Comparison of ENCODE assay signal across 8 mouse cellular contexts in the genomic region with DNA sequence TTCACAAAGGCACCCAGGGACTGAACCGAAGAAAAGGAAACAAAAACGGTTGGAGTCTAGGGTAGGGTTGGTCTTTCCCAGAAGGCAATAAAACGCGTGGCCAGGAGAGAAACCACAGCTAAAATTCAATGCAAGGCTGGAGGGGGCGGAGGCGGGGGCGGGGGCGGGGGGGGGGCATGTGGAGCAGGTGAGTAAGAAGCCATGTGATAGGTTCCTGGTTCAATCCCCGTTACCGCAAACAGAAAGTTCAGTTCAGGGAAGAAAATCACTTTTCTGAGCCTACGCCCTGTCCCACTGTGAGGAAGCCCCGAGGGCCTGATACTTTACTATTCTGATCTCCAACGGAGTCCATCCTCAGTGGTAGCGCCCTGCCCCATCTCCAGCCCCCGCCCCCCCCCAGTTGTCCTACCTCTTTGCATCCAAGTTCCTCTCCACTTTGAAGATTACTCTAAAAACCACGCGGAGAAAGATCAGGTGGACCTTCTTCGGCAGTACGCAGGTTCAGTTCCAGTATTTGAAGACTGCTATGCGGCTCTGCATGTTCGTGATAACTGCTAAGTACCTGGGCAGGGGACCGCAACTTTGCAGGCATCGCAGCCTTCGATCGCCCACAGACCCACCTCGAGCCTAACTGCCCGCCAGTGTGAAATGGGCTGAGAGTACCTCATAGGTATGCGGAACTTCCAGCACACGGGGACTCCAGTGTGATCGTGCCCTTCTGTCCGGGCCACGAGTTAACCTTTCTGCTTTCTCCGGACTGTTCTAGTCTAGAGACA.
DNase-seq lines count a peak whose midpoint lies in the region; ATAC-seq lines count a peak whose summit lies in the region.

No protein-coding gene starts in this region.

- no peak overlapping the region for H3K4me3 ChIP-seq in neural tube, embryonic 11.5 days (ENCODE audit: low read depth, low read length)
- H3K4me3 ChIP-seq in forebrain, embryonic 10.5 days, result peak overlapping the region; percentile 39
- peak overlapping the region; percentile 22 for H3K4me3 ChIP-seq in limb, embryonic 15.5 days

- ATAC-seq in neural tube, embryonic 11.5 days (ENCODE audit: insufficient read depth, low FRiP score, low TSS enrichment), result peak; percentile 62
- no peak for ATAC-seq in limb, embryonic 15.5 days (ENCODE audit: insufficient number of reproducible peaks, low FRiP score, low TSS enrichment, low read depth)
- peak; percentile 66 for ATAC-seq in neutrophil, adult 5-6 weeks (ENCODE audit: extremely low read depth, insufficient number of reproducible peaks, low FRiP score, poor library complexity, severe bottlenecking)

- H3K9me3 ChIP-seq in neural tube, embryonic 11.5 days (ENCODE audit: control insufficient read depth, low read length), result no peaks in the 10 kb centered on the region
- H3K9me3 ChIP-seq in forebrain, embryonic 10.5 days, result no peaks in the 10 kb centered on the region
- no peaks in the 10 kb centered on the region for H3K9me3 ChIP-seq in limb, embryonic 15.5 days

- H3K27ac ChIP-seq in neural tube, embryonic 11.5 days (ENCODE audit: low read depth, low read length), result no peak overlapping the region
- peak overlapping the region; percentile 40; the same call in 1 of the 2 replicates for H3K27ac ChIP-seq in forebrain, embryonic 10.5 days
- no peak overlapping the region for H3K27ac ChIP-seq in limb, embryonic 15.5 days

- DNase-seq in neural tube, embryonic 11.5 days (ENCODE audit: low spot score), result no peak
- no peak for DNase-seq in neural tube, embryonic 10.5 days (ENCODE audit: extremely low spot score, low spot score)
- no peak for DNase-seq in forebrain, embryonic 10.5 days (ENCODE audit: extremely low spot score, low spot score)
- no peak for DNase-seq in layer of hippocampus, postnatal 14 days (ENCODE audit: low spot score in 2 of 2)
- DNase-seq in adrenal gland, adult (ENCODE audit: inconsistent age in 2 of 2, low spot score in 1 of 2), result no peak
- DNase-seq in spleen, adult 12 weeks (ENCODE audit: low spot score), result no peak

- H3K4me1 ChIP-seq in neural tube, embryonic 11.5 days (ENCODE audit: control insufficient read depth, insufficient read depth, low read length), result peaks cover 5% of the 10 kb centered on the region
- H3K4me1 ChIP-seq in forebrain, embryonic 10.5 days, result peaks cover 24% of the 10 kb centered on the region
- peaks cover 6% of the 10 kb centered on the region for H3K4me1 ChIP-seq in limb, embryonic 15.5 days

- H3K36me3 ChIP-seq in neural tube, embryonic 11.5 days (ENCODE audit: control insufficient read depth, insufficient read depth, low read length), result no peaks in the 10 kb centered on the region
- H3K36me3 ChIP-seq in forebrain, embryonic 10.5 days (replicated peaks), result no peaks in the 10 kb centered on the region
- H3K36me3 ChIP-seq in limb, embryonic 15.5 days, result no peaks in the 10 kb centered on the region

- no peaks in the 10 kb centered on the region for H3K27me3 ChIP-seq in neural tube, embryonic 11.5 days (ENCODE audit: control insufficient read depth, insufficient read depth, low read length)
- H3K27me3 ChIP-seq in forebrain, embryonic 10.5 days (ENCODE audit: poor library complexity, severe bottlenecking), result peaks cover 47% of the 10 kb centered on the region
- H3K27me3 ChIP-seq in limb, embryonic 15.5 days, result no peaks in the 10 kb centered on the region

- WGBS in neural tube, embryonic 11.5 days, result 11% methylated on average over 32 of the region's 33 CpGs
- WGBS in forebrain, embryonic 10.5 days, result 10% methylated on average over 33 of the region's 33 CpGs
- WGBS in limb, embryonic 15.5 days, result 14% methylated on average over 33 of the region's 33 CpGs

- H3K4me2 ChIP-seq in neural tube, embryonic 11.5 days (ENCODE audit: low read depth), result peak overlapping the region; percentile 37
- H3K4me2 ChIP-seq in limb, embryonic 15.5 days, result peak overlapping the region; percentile 44

- H3K9ac ChIP-seq in neural tube, embryonic 11.5 days (ENCODE audit: low read length), result no peak overlapping the region
- no peak overlapping the region for H3K9ac ChIP-seq in limb, embryonic 15.5 days
